ENCODE assay signal across 9 mouse cellular contexts in genomic region chr5:124943181-124943792, GRCm38 (mm10). TPM values are rescaled to one million over a fixed set of nuclear protein-coding genes. Genes with fewer than 3 reads are reported as not detected.
DNase-seq lines count a peak whose midpoint lies in the region; ATAC-seq and TF ChIP-seq lines count a peak whose summit lies in the region.
"Had no signal": no experiment of that assay in that cellular context is flagged by ENCODE, and none has a peak within 500 bp of the region (broad histone marks: within the 10 kb centered on the region; RNA-seq: fewer than 3 reads in every experiment).

No protein-coding gene starts in this region.

- H3K36me3 ChIP-seq in embryonic facial prominence, embryonic 11.5 days (replicated peaks; ENCODE audit: control insufficient read depth, insufficient read depth, low read depth, low read length) = no peaks in the 10 kb centered on the region
- no peaks in the 10 kb centered on the region for H3K36me3 ChIP-seq in embryonic facial prominence, embryonic 10.5 days (replicated peaks)
- H3K36me3 ChIP-seq in lung, embryonic 16.5 days (ENCODE audit: control insufficient read depth, insufficient read depth, low read length) = no peaks in the 10 kb centered on the region
- no peaks in the 10 kb centered on the region for H3K36me3 ChIP-seq in forebrain, postnatal 0 days (ENCODE audit: insufficient read depth)
- H3K36me3 ChIP-seq in kidney, embryonic 14.5 days (ENCODE audit: control insufficient read depth, insufficient read depth, low read length) = no peaks in the 10 kb centered on the region

- no peak for DNase-seq in embryonic facial prominence, embryonic 11.5 days (ENCODE audit: low spot score)
- no peak for DNase-seq in embryonic facial prominence, embryonic 10.5 days (ENCODE audit: low spot score)
- DNase-seq in lung, postnatal 4 days = no peak
- no peak for DNase-seq in forebrain, postnatal 0 days

- no peak overlapping the region for H3K4me3 ChIP-seq in embryonic facial prominence, embryonic 11.5 days (ENCODE audit: low read depth, low read length)
- no peak overlapping the region for H3K4me3 ChIP-seq in embryonic facial prominence, embryonic 10.5 days
- no peak overlapping the region for H3K4me3 ChIP-seq in lung, embryonic 16.5 days (ENCODE audit: low read length)
- H3K4me3 ChIP-seq in forebrain, postnatal 0 days (ENCODE audit: low read depth, low read length) = no peak overlapping the region
- H3K4me3 ChIP-seq in kidney, embryonic 14.5 days (ENCODE audit: low read length) = no peak overlapping the region
- H3K4me3 ChIP-seq: heart, adult 2 months had no signal

- H3K9ac ChIP-seq in embryonic facial prominence, embryonic 11.5 days (replicated peaks; ENCODE audit: low read length) = no peak overlapping the region
- no peak overlapping the region for H3K9ac ChIP-seq in lung, embryonic 16.5 days (ENCODE audit: low read length)
- no peak overlapping the region for H3K9ac ChIP-seq in forebrain, postnatal 0 days
- no peak overlapping the region for H3K9ac ChIP-seq in kidney, embryonic 14.5 days (ENCODE audit: low read depth, low read length)

- no peaks in the 10 kb centered on the region for H3K9me3 ChIP-seq in embryonic facial prominence, embryonic 11.5 days (replicated peaks; ENCODE audit: control insufficient read depth, low read length)
- peaks cover 11% of the 10 kb centered on the region; the same call in 1 of the 2 replicates for H3K9me3 ChIP-seq in embryonic facial prominence, embryonic 10.5 days
- peaks cover 5% of the 10 kb centered on the region; the same call in 1 of the 2 replicates for H3K9me3 ChIP-seq in lung, embryonic 16.5 days (ENCODE audit: control insufficient read depth, low read length)
- H3K9me3 ChIP-seq in forebrain, postnatal 0 days (ENCODE audit: low read length) = no peaks in the 10 kb centered on the region
- peaks cover 9% of the 10 kb centered on the region; the same call in 1 of the 2 replicates for H3K9me3 ChIP-seq in kidney, embryonic 14.5 days (ENCODE audit: control insufficient read depth, low read length)

- H3K27ac ChIP-seq in embryonic facial prominence, embryonic 11.5 days (replicated peaks; ENCODE audit: low read depth, low read length) = no peak overlapping the region
- no peak overlapping the region for H3K27ac ChIP-seq in embryonic facial prominence, embryonic 10.5 days (replicated peaks)
- H3K27ac ChIP-seq in lung, embryonic 16.5 days (ENCODE audit: low read length) = no peak overlapping the region
- no peak overlapping the region; the same call in 1 of the 2 replicates for H3K27ac ChIP-seq in forebrain, postnatal 0 days (ENCODE audit: low read depth, low read length)
- no peak overlapping the region for H3K27ac ChIP-seq in kidney, embryonic 14.5 days (ENCODE audit: low read depth, low read length)
- H3K27ac ChIP-seq: heart, adult 2 months had no signal

- TF ChIP-seq CTCF in forebrain, postnatal 0 days (IDR thresholded peaks at IDR 0.05; ENCODE audit: low read depth) = no peak

- no peaks in the 10 kb centered on the region for H3K27me3 ChIP-seq in embryonic facial prominence, embryonic 11.5 days (ENCODE audit: control insufficient read depth, insufficient read depth, low read length)
- H3K27me3 ChIP-seq in embryonic facial prominence, embryonic 10.5 days (replicated peaks; ENCODE audit: low read depth, poor library complexity, severe bottlenecking) = no peaks in the 10 kb centered on the region
- H3K27me3 ChIP-seq in lung, embryonic 16.5 days (ENCODE audit: control insufficient read depth, insufficient read depth, low read depth, low read length) = no peaks in the 10 kb centered on the region
- H3K27me3 ChIP-seq in forebrain, postnatal 0 days (ENCODE audit: insufficient read depth, low read length) = no peaks in the 10 kb centered on the region
- no peaks in the 10 kb centered on the region for H3K27me3 ChIP-seq in kidney, embryonic 14.5 days (ENCODE audit: control insufficient read depth, insufficient read depth, low read length)

- ATAC-seq in embryonic facial prominence, embryonic 11.5 days (replicated peaks; ENCODE audit: insufficient number of reproducible peaks, low FRiP score, low TSS enrichment, low read depth) = peak; percentile 82
- 0 out of 2 replicates have a peak, but pooled peaks have one; percentile 17 for ATAC-seq in lung, embryonic 16.5 days (ENCODE audit: low read depth)
- peak; percentile 92 for ATAC-seq in forebrain, postnatal 0 days
- 0 out of 2 replicates have a peak, but pooled peaks have one; percentile 6 for ATAC-seq in neutrophil, adult 5-6 weeks (ENCODE audit: extremely low read depth, insufficient number of reproducible peaks, low FRiP score, poor library complexity, severe bottlenecking)
- ATAC-seq in granulocyte monocyte progenitor cell, adult 5-6 weeks (replicated peaks; ENCODE audit: poor library complexity, severe bottlenecking) = no peak
- ATAC-seq in kidney, embryonic 14.5 days (ENCODE audit: low FRiP score, low TSS enrichment) = no peak

- no peak overlapping the region for H3K4me2 ChIP-seq in embryonic facial prominence, embryonic 11.5 days (ENCODE audit: low read depth, low read length)
- no peak overlapping the region for H3K4me2 ChIP-seq in lung, embryonic 16.5 days (ENCODE audit: low read depth, low read length)
- no peak overlapping the region for H3K4me2 ChIP-seq in forebrain, postnatal 0 days (ENCODE audit: low read depth)
- H3K4me2 ChIP-seq in kidney, embryonic 14.5 days (replicated peaks; ENCODE audit: low read depth, low read length) = no peak overlapping the region

- WGBS in embryonic facial prominence, embryonic 11.5 days = 75% methylated on average over 12 of the region's 12 CpGs
- WGBS in embryonic facial prominence, embryonic 10.5 days = 80% methylated on average over 12 of the region's 12 CpGs
- 85% methylated on average over 12 of the region's 12 CpGs for WGBS in lung, embryonic 16.5 days
- WGBS in forebrain, postnatal 0 days = 70% methylated on average over 12 of the region's 12 CpGs
- 74% methylated on average over 12 of the region's 12 CpGs for WGBS in kidney, embryonic 14.5 days

- H3K4me1 ChIP-seq in embryonic facial prominence, embryonic 11.5 days (ENCODE audit: control insufficient read depth, insufficient read depth, low read length) = no peaks in the 10 kb centered on the region
- peaks cover 7% of the 10 kb centered on the region for H3K4me1 ChIP-seq in embryonic facial prominence, embryonic 10.5 days
- no peaks in the 10 kb centered on the region; the same call in 1 of the 2 replicates for H3K4me1 ChIP-seq in lung, embryonic 16.5 days (replicated peaks; ENCODE audit: control insufficient read depth, insufficient read depth, low read length)
- H3K4me1 ChIP-seq in forebrain, postnatal 0 days (ENCODE audit: insufficient read depth) = no peaks in the 10 kb centered on the region
- H3K4me1 ChIP-seq in kidney, embryonic 14.5 days (ENCODE audit: control insufficient read depth, insufficient read depth, low read length) = 0 out of 2 replicates have a peak, but pooled peaks cover 4% of the 10 kb centered on the region

RNA-seq across cellular contexts. Expression of gene Rflna, which starts 59.7 kb away (rescaled TPM):
- polyA plus RNA-seq in embryonic facial prominence, embryonic 11.5 days (2014; fragmentation: Nextera tagmentation; extraction: Ambion mirVana) = 7.2 and 10.3 TPM in 2 replicates
- 5.1 and 6.9 TPM in 2 replicates for polyA plus RNA-seq in embryonic facial prominence, embryonic 10.5 days (2016; fragmentation: Nextera tagmentation; extraction: Ambion mirVana)
- polyA plus RNA-seq in lung, embryonic 16.5 days (2015; fragmentation: Nextera tagmentation; extraction: Ambion mirVana) = 6.7 and 6.8 TPM in 2 replicates
- 3.2 and 6.2 TPM in 2 replicates for total RNA-seq in forebrain, postnatal 0 days (2014; rRNA removed)
- polyA plus RNA-seq in forebrain, postnatal 0 days (2015; fragmentation: Nextera tagmentation; extraction: Ambion mirVana) = 4.4 and 4.8 TPM in 2 replicates
- total RNA-seq in neutrophil, adult 5-6 weeks (2017) = not detected in 2 replicates
- not detected in 2 replicates for total RNA-seq in granulocyte monocyte progenitor cell, adult 5-6 weeks (2014; fragmentation: Nextera tagmentation)
- not detected in 2 replicates for total RNA-seq in granulocyte monocyte progenitor cell, adult 5-6 weeks (2017)
- polyA plus RNA-seq in kidney, embryonic 14.5 days (2014; fragmentation: Nextera tagmentation; extraction: Ambion mirVana) = 3.8 and 4.8 TPM in 2 replicates

Comparison
In these comparisons a context has a peak if more than half of its experiments do, and no peak if none do; other contexts are left out.
1. ATAC-seq: peak in embryonic facial prominence, embryonic 11.5 days (single experiment), lung, embryonic 16.5 days (single experiment), forebrain, postnatal 0 days (single experiment) and neutrophil, adult 5-6 weeks (single experiment); none in granulocyte monocyte progenitor cell, adult 5-6 weeks (single experiment) and kidney, embryonic 14.5 days (single experiment).